Mouse (Mus musculus): ENCODE measurements around the gene Hcst. TPM values are rescaled to one million over a fixed set of nuclear protein-coding genes. Genes with fewer than 3 reads are reported as not detected.

Gene Hcst
- total RNA-seq, 2 experiments from 2014 or later, result not detected

- DNase-seq, result no peak
Observed at GRCm38 (mm10) chr7:30434238-30434637, 14.6 kb upstream of the Hcst start.

DNA sequence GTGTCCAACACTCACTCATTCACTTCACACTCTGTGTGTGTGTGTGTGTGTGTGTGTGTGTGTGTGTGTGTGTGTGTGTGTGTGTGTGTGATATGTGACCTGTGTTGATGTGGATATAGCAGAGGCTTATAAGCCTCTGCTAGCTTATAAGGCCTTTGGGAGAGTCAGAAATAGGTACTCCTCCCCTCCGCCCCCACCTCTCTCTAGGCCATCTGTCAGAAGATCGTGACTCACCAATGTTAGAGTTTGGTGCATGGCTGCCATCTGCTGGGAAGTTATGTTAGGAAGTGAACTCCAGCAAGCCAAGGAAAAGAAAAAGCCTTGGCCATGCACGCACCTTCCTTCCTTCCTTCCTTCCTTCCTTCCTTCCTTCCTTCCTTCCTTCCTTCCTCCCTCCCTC, 12.1 kb upstream of the Hcst start:
- peak; percentile 43 for DNase-seq

GRCm38 (mm10) chr7:30430191-30430590, 10.5 kb upstream of the Hcst start:
- no peak for DNase-seq

GRCm38 (mm10) chr7:30429327-30429726, 9.7 kb upstream of the Hcst start:
- DNase-seq, result no peak

- no peak for DNase-seq
Observed at GRCm38 (mm10) chr7:30423071-30423641, 3.5 kb upstream of the Hcst start.

DNA sequence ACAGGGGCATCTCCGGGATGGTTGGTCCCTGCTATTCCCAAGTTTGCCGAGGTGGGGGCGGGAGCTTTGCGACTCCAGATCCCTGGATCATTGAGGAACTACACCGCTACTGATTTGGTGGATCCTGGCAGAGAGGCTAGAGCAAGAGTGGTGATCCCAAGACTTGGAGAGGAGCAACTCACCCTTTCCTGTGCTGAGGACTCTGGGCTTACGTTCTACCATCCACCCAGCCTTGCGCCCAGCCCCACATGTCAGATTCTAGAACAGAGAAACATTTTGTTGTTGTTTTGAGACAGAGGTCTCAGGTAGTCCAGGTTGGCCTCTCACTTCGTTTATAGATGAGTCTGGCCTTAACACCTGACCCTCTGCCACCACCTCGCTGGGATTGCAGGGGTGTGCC, 2.9 kb upstream of the Hcst start:
- DNase-seq, result no peak

DNA sequence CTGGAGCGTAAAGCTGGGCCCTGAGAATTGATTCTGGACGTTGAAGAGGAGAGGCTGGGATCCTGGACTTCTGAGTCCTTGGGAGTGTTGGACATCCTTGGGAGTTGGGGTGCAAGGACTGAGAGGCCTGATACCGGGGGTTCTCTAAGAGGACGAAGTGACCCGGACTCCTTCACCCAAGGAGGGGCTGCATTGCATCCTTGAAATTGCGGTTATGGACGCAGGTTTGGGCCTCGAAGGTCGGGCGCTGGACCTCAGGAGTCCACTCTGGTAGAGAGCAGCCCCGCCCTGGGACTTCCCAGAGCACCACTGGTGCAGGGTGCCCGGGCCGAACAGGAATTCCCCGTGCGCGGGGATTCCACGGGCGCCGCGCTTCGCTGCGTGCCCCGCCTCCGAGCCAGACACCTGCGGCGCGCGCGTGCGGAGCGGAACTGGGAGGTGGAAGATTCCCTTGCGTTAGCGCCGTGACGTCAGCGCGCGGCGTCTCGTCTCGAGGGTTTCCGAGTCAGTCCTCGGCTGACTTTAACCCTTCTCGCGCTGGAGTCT, 2.3 kb upstream of the Hcst start:
- peak; percentile 71 for DNase-seq

- DNase-seq, result peak; percentile 50
Observed at GRCm38 (mm10) chr7:30421175-30421889, 1.7 kb upstream of the Hcst start, which contains the start of gene Nfkbid. TSS of gene Nfkbid (plus strand) at chr7:30421732.

DNA sequence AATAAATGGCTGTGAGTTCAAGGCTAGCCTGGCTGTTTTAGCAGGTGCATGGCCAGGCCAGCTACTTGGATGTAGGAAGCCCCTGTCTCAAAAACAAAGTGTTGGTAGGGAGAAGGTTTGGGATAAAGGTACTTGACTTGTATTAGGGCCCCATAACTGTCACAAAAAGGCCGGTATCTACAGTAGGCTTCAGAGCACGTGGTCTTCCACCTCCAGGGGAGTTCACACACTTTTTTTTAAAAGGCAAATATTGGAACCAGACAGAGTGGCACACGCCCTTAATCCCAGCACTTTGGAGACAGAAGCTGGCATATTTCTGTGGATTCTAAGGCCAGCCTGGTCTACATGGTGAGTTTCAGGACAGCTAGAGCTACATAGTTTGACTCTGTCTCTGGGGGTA, 1.0 kb upstream of the Hcst start:
- DNase-seq, result no peak

GRCm38 (mm10) chr7:30417856-30418255, 1.8 kb downstream of the Hcst start:
- DNase-seq, result no peak

DNA sequence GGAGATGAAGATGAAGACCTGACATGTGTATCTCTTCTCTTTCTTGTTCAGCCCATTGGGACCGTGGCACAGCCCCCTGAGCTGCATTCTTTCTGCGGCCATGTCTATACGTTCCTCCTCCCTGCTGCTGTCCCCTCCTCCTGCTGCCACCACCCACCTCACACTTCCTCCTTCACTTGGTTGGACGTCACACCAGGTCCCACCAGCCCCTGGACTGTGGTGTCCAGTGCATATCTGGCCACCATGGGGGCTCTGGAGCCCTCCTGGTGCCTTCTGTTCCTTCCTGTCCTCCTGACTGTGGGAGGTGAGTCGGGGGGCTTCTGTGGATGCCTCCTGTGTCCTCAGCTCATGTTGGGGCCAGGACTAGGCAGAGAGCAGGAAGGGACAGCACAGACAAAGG, 6.1 kb downstream of the Hcst start, which contains the start of gene Tyrobp:
TSS of gene Tyrobp (plus strand) at position 165 of the 400 bp plus-strand sequence.
- no peak for DNase-seq

DNA sequence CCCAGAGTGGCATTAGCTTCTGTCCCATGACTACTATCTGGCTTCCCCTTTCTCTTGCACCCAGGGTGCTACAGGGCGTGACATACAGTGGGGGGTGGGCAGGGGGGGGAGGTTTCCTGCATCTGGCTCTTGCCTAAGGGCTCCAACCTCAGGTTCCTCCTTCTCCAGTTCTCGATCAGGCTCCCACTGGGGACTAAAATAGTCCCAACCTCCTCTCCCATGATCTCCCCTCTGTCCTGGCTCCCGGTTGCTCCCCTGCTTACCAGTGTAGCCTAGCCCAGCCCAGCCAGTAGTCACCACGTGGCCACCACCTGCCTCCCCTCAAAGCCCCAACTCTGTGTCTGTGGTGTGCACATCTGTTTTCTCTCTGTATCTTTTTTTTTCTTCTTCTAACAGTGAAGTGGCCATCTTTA, 6.9 kb downstream of the Hcst start:
- DNase-seq, result no peak

DNA sequence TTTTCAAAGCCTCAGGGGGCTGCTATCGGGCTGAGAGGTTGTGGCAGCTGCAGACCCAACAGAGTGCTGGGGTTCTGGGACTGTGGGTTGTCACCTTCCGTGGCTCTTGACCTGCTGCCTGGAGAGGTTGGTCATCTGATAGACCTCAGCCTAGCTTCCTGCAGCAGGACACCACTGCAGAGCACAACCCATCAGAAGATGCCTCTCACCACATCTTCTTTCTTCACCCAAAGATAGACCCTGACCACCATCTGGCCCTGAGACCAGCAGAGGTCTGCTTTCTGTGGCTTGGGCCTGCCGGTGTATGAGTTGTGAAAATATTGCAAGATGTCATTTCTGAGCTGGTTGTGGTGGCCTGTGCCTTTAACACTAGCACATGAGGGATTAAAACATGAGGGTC, 8.6 kb downstream of the Hcst start:
- no peak for DNase-seq

DNA sequence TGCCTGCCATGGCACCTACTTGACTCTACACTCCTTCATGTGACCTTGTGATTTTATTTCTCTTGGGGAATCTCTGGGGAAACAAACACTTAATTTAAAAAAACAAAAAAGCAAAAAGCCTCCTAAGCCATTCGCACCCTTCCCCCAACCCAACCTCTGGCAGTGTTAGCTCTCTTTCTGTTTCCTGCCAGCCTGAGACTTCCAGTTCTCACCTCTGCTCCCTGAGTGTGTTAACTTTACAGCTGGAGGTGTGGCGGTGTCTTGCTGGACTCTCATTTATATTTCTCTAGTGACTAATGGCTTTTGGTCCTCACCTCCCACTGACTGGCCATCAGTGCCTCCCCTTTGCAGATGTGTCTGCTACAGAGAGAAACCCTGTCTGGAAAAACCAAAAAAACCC, 9.9 kb downstream of the Hcst start:
- DNase-seq, result no peak

DNA sequence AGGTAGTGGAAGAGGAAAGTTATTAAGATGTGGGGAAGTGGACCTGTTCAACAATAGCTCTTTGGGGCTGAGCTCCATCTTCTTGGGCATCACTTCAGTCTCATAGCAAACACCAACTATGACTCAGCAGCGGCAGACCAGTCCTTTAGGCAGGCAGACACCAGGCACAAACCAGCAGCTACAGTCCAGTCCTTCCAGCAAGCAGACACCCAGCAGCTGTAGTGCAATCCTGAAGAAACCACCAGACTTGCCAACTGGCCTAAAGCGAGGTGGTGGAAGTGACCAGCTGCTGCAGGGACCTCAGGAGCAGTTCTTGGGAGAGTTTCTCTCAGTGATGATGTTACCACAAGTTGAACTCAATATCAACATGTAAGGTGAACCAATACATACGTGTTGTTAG, 11.0 kb downstream of the Hcst start:
- no peak for DNase-seq

- DNase-seq, result no peak
Observed at GRCm38 (mm10) chr7:30402343-30402742, 17.3 kb downstream of the Hcst start.

DNA sequence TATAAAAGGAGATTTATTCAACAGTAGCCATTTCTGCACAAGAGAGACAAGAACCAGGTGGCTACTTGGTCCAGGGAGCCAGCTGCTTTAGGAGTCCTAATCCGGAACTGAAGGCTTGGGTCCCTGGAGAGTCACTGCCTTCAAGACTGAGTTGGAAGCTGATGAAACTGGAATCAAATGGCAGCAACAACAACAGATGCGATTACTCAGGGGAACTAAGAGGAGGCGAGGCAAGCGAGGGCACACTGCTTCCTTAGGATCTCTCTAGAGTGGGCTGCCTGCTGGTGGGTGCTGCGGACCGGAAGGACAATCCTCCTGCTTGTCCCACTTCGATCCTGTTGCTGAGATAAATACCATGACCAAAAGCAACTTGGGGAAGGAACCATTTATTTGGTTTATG, 20.0 kb downstream of the Hcst start:
- no peak for DNase-seq

DNA sequence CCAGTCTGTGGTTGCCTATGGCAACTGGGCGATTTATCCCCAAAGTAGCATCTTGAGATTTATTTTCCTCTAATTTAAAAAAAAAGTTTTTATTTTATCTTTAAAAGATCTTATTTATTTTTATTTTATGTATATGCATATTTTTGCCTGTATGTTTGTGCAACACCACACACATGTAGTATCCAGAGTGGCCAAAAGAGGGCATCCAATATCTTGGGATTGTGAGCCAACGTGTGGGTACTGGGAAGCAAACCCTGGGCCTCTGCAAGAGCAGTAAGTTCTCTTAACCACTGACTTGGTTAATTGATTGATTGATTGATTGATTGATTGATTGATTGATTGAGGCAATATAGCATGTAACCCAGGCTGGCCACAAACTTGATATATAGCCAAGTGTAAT, 24.8 kb downstream of the Hcst start:
- no peak for DNase-seq

GRCm38 (mm10) chr7:30394379-30394778, 25.3 kb downstream of the Hcst start:
- DNase-seq, result peak; percentile 32

- no peak for DNase-seq
Observed at GRCm38 (mm10) chr7:30393631-30394030, 26.0 kb downstream of the Hcst start.

GRCm38 (mm10) chr7:30392746-30393520, 26.7 kb downstream of the Hcst start:
- no peak for DNase-seq

- no peak for DNase-seq
Observed at GRCm38 (mm10) chr7:30384106-30384505, 35.5 kb downstream of the Hcst start.

- no peak for DNase-seq
Observed at GRCm38 (mm10) chr7:30380061-30380460, 39.6 kb downstream of the Hcst start.
